ENCODE assay signal across 9 mouse cellular contexts in the genomic region with DNA sequence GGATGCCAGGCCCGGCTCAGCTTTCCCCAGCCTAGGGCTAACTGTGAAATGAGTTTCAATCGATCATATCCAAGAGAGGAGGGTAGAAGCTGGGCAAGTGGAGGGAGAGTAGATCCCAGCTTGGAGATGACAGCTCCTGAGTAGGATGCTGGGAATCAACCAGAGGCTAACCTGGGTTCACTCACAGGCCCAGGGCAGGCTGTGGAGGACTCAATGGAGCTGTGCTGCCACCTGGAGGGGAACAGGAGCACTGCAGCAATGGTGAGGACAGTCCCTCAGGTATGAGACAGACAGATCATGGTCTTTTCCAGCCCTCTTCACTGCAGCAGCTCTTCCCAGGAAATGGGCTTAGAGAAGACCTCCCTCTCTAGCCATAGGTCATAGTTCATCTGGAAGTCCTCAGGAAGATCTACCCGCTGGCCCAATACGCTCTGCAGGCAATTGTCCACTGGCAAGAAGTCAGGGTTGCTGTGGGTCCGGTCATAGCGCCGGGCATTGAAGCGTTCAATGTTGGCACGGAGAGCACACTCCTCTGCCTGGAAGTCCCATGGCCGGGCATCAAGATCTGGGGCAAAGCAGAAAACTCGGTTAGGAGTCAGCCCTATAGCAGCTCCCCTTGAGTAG. TPM values are rescaled to one million over a fixed set of nuclear protein-coding genes. Genes with fewer than 3 reads are reported as not detected.
A peak's percentile ranks its signal among the peaks of the same experiment; 100 is the strongest.
DNase-seq lines count a peak whose midpoint lies in the region; ATAC-seq and TF ChIP-seq lines count a peak whose summit lies in the region.
"Had no signal": no experiment of that assay in that cellular context is flagged by ENCODE, and none has a peak within 500 bp of the region (broad histone marks: within the 10 kb centered on the region; RNA-seq: fewer than 3 reads in every experiment).

No protein-coding gene starts in this region.

- H3K9ac ChIP-seq in limb, embryonic 14.5 days (ENCODE audit: low read depth, low read length, severe bottlenecking), result no peak overlapping the region
- H3K9ac ChIP-seq in midbrain, postnatal 0 days (replicated peaks; ENCODE audit: low read length, poor library complexity, severe bottlenecking), result no peak overlapping the region
- H3K9ac ChIP-seq in stomach, embryonic 15.5 days, result no peak overlapping the region

- no peak overlapping the region for H3K4me3 ChIP-seq in limb, embryonic 14.5 days (replicated peaks; ENCODE audit: low read length)
- H3K4me3 ChIP-seq in midbrain, postnatal 0 days (ENCODE audit: low read depth, low read length), result no peak overlapping the region
- no peak overlapping the region for H3K4me3 ChIP-seq in stomach, embryonic 15.5 days (replicated peaks)
- H3K4me3 ChIP-seq: myocyte had no signal

- no peak overlapping the region for H3K4me2 ChIP-seq in limb, embryonic 14.5 days (replicated peaks; ENCODE audit: low read depth, low read length, severe bottlenecking)
- H3K4me2 ChIP-seq in midbrain, postnatal 0 days (ENCODE audit: low read depth, low read length, poor library complexity, severe bottlenecking), result no peak overlapping the region
- no peak overlapping the region for H3K4me2 ChIP-seq in stomach, embryonic 15.5 days

- peak; percentile 92 for TF ChIP-seq CTCF in midbrain, postnatal 0 days (IDR thresholded peaks at IDR 0.05)

- 0 out of 2 replicates have a peak, but pooled peaks have one; percentile 68 for ATAC-seq in limb, embryonic 14.5 days (ENCODE audit: low FRiP score, low read depth)
- peak; percentile 64 for ATAC-seq in midbrain, postnatal 0 days (ENCODE audit: low FRiP score)
- ATAC-seq in stomach, embryonic 15.5 days (ENCODE audit: insufficient read depth, low FRiP score, low read depth), result 0 out of 2 replicates have a peak, but pooled peaks have one; percentile 7

- no peaks in the 10 kb centered on the region for H3K27me3 ChIP-seq in limb, embryonic 14.5 days (ENCODE audit: control insufficient read depth, insufficient read depth, low read length)
- H3K27me3 ChIP-seq in midbrain, postnatal 0 days (ENCODE audit: insufficient read depth, low read length), result no peaks in the 10 kb centered on the region
- H3K27me3 ChIP-seq in stomach, embryonic 15.5 days (replicated peaks), result no peaks in the 10 kb centered on the region

- no peak overlapping the region for H3K27ac ChIP-seq in limb, embryonic 14.5 days (replicated peaks; ENCODE audit: low read depth, low read length)
- no peak overlapping the region for H3K27ac ChIP-seq in midbrain, postnatal 0 days (ENCODE audit: low read depth, low read length)
- no peak overlapping the region for H3K27ac ChIP-seq in stomach, embryonic 15.5 days

- no peak for TF ChIP-seq POLR2A in limb, embryonic 14.5 days (IDR thresholded peaks at IDR 0.05; ENCODE audit: borderline replicate concordance, extremely low read depth, insufficient read depth, insufficient read length)

- peaks cover 73% of the 10 kb centered on the region for H3K36me3 ChIP-seq in limb, embryonic 14.5 days (ENCODE audit: control insufficient read depth, insufficient read depth, low read length)
- peaks cover 66% of the 10 kb centered on the region for H3K36me3 ChIP-seq in midbrain, postnatal 0 days (ENCODE audit: insufficient read depth, low read length)
- H3K36me3 ChIP-seq in stomach, embryonic 15.5 days, result peaks cover 38% of the 10 kb centered on the region

- no peaks in the 10 kb centered on the region for H3K4me1 ChIP-seq in limb, embryonic 14.5 days (ENCODE audit: control insufficient read depth, insufficient read depth, low read length)
- no peaks in the 10 kb centered on the region for H3K4me1 ChIP-seq in midbrain, postnatal 0 days (ENCODE audit: insufficient read depth, low read length)
- no peaks in the 10 kb centered on the region for H3K4me1 ChIP-seq in stomach, embryonic 15.5 days

- DNase-seq in 416B (ENCODE audit: low read depth), result peak; percentile 36
- DNase-seq in T-cell, adult 2 months (ENCODE audit: low spot score), result peak; percentile 31
- peak; percentile 66 to 85 for DNase-seq in cerebellum, postnatal 4 days (ENCODE audit: low spot score in 2 of 2)
- DNase-seq in gastrocnemius, postnatal 10 days, result peak; percentile 71
- peak; percentile 87 for DNase-seq in kidney, adult 9 months
- DNase-seq in limb, embryonic 14.5 days (ENCODE audit: low spot score), result no peak
- peak; percentile 72 for DNase-seq in midbrain, postnatal 0 days (ENCODE audit: low spot score)

- WGBS in limb, embryonic 14.5 days, result 86% methylated on average over 11 of the region's 11 CpGs
- 87% methylated on average over 11 of the region's 11 CpGs for WGBS in midbrain, postnatal 0 days
- 88% methylated on average over 11 of the region's 11 CpGs for WGBS in stomach, embryonic 15.5 days

- no peaks in the 10 kb centered on the region for H3K9me3 ChIP-seq in limb, embryonic 14.5 days (ENCODE audit: control insufficient read depth, low read length)
- H3K9me3 ChIP-seq in midbrain, postnatal 0 days (ENCODE audit: low read length), result no peaks in the 10 kb centered on the region
- no peaks in the 10 kb centered on the region for H3K9me3 ChIP-seq in stomach, embryonic 15.5 days

RNA-seq across cellular contexts. Expression of gene Gm10961, which starts 18.1 kb away (rescaled TPM):
- not detected for total RNA-seq in gastrocnemius, postnatal 10 days (2021)
- not detected in 2 replicates for polyA plus RNA-seq in limb, embryonic 14.5 days (2012; rRNA removed)
- not detected in 2 replicates for polyA plus RNA-seq in limb, embryonic 14.5 days (2014; fragmentation: Nextera tagmentation; extraction: Ambion mirVana)
- total RNA-seq in midbrain, postnatal 0 days (2014; rRNA removed), result not detected in 2 replicates
- polyA plus RNA-seq in midbrain, postnatal 0 days (2015; fragmentation: Nextera tagmentation; extraction: Ambion mirVana), result not detected in 2 replicates
- polyA plus RNA-seq in stomach, embryonic 15.5 days (2015; fragmentation: Nextera tagmentation; extraction: Ambion mirVana), result not detected in 2 replicates
- polyA plus RNA-seq: myocyte had no signal

RNA-seq across cellular contexts. Expression of gene Alx3, which starts 18.2 kb away (rescaled TPM):
- not detected for total RNA-seq in gastrocnemius, postnatal 10 days (2021)
- polyA plus RNA-seq in limb, embryonic 14.5 days (2012; rRNA removed), result 9.5 and 13.9 TPM in 2 replicates
- polyA plus RNA-seq in limb, embryonic 14.5 days (2014; fragmentation: Nextera tagmentation; extraction: Ambion mirVana), result 14.9 and 16.5 TPM in 2 replicates
- total RNA-seq in midbrain, postnatal 0 days (2014; rRNA removed), result 0.60 and 3.0 TPM in 2 replicates
- polyA plus RNA-seq in midbrain, postnatal 0 days (2015; fragmentation: Nextera tagmentation; extraction: Ambion mirVana), result 0.63 and 1.3 TPM in 2 replicates
- not detected in 2 replicates for polyA plus RNA-seq in stomach, embryonic 15.5 days (2015; fragmentation: Nextera tagmentation; extraction: Ambion mirVana)
- polyA plus RNA-seq: myocyte had no signal

RNA-seq across cellular contexts. Expression of gene Strip1, which starts 18.5 kb away (rescaled TPM):
- 10 to 100 TPM; 21.4 to 24.1 TPM for total RNA-seq in gastrocnemius, postnatal 10 days (2021)
- polyA plus RNA-seq in limb, embryonic 14.5 days (2012; rRNA removed), result 74.1 and 78.5 TPM in 2 replicates
- polyA plus RNA-seq in limb, embryonic 14.5 days (2014; fragmentation: Nextera tagmentation; extraction: Ambion mirVana), result 59.7 and 71.9 TPM in 2 replicates
- 131 and 142 TPM in 2 replicates for total RNA-seq in midbrain, postnatal 0 days (2014; rRNA removed)
- polyA plus RNA-seq in midbrain, postnatal 0 days (2015; fragmentation: Nextera tagmentation; extraction: Ambion mirVana), result 120 and 122 TPM in 2 replicates
- polyA plus RNA-seq in stomach, embryonic 15.5 days (2015; fragmentation: Nextera tagmentation; extraction: Ambion mirVana), result 37.9 and 41.1 TPM in 2 replicates

RNA-seq across cellular contexts. Expression of gene Ubl4b, which starts 58.1 kb away (rescaled TPM):
- total RNA-seq in gastrocnemius, postnatal 10 days (2021), result not detected
- polyA plus RNA-seq in limb, embryonic 14.5 days (2012; rRNA removed), result 0.31 TPM in 2 replicates
- polyA plus RNA-seq in limb, embryonic 14.5 days (2014; fragmentation: Nextera tagmentation; extraction: Ambion mirVana), result not detected in 2 replicates
- total RNA-seq in midbrain, postnatal 0 days (2014; rRNA removed), result not detected in 2 replicates
- not detected in 2 replicates for polyA plus RNA-seq in midbrain, postnatal 0 days (2015; fragmentation: Nextera tagmentation; extraction: Ambion mirVana)
- polyA plus RNA-seq in stomach, embryonic 15.5 days (2015; fragmentation: Nextera tagmentation; extraction: Ambion mirVana), result not detected in 2 replicates
- polyA plus RNA-seq: myocyte had no signal

Comparison
In these comparisons a context has a peak if more than half of its experiments do, and no peak if none do; other contexts are left out.
1. ATAC-seq: peak in every context shown above with its lines; median percentile 68 in limb, embryonic 14.5 days; 64 in midbrain, postnatal 0 days; 7 in stomach, embryonic 15.5 days.